Comparison of ENCODE assay signal across 18 mouse cellular contexts in the genomic region with DNA sequence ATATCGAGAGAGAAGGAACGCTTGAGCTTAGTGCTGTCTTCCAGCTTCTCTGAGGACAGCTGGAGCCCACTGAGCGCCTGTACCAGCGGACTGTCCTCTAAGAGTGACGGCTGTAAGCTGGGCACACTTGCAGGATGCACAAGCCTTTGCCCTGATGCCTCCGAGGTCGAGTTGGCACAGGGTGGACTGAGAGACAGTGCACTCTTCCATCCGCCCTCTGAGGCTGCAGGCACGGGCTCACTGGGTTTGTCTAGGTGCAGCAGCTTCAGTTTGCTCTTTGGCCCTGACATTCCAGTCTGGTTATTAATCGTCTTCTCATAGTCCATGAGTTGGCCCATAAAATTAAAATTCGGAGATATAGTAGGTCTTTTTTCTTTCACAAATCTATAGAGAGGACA.
A peak's percentile ranks its signal among the peaks of the same experiment; 100 is the strongest.
DNase-seq lines count a peak whose midpoint lies in the region; ATAC-seq lines count a peak whose summit lies in the region.
"Had no signal": no experiment of that assay in that cellular context is flagged by ENCODE, and none has a peak within 500 bp of the region (broad histone marks: within the 10 kb centered on the region; RNA-seq: fewer than 3 reads in every experiment).

No protein-coding gene starts in this region.

- peaks cover 65% of the 10 kb centered on the region for H3K36me3 ChIP-seq in kidney, embryonic 15.5 days
- H3K36me3 ChIP-seq in hindbrain, embryonic 14.5 days (replicated peaks; ENCODE audit: control insufficient read depth, insufficient read depth) = peaks cover 17% of the 10 kb centered on the region
- peaks cover 12% of the 10 kb centered on the region for H3K36me3 ChIP-seq in midbrain, embryonic 11.5 days (ENCODE audit: control insufficient read depth, insufficient read depth, low read length)
- H3K36me3 ChIP-seq: hindbrain, embryonic 15.5 days had no signal

- no peak overlapping the region for H3K9ac ChIP-seq in kidney, embryonic 15.5 days
- no peak overlapping the region for H3K9ac ChIP-seq in hindbrain, embryonic 14.5 days
- no peak overlapping the region for H3K9ac ChIP-seq in midbrain, embryonic 11.5 days (ENCODE audit: low read length)
- H3K9ac ChIP-seq: hindbrain, embryonic 15.5 days; liver, embryonic 13.5 days; lung, embryonic 14.5 days had no signal

- no peaks in the 10 kb centered on the region for H3K4me1 ChIP-seq in kidney, embryonic 15.5 days
- H3K4me1 ChIP-seq in hindbrain, embryonic 14.5 days (replicated peaks; ENCODE audit: control insufficient read depth, insufficient read depth, low read length) = no peaks in the 10 kb centered on the region; the same call in 1 of the 2 replicates
- no peaks in the 10 kb centered on the region for H3K4me1 ChIP-seq in midbrain, embryonic 11.5 days (ENCODE audit: control insufficient read depth, insufficient read depth, low read length)
- H3K4me1 ChIP-seq: embryonic facial prominence, embryonic 10.5 days; hindbrain, embryonic 15.5 days; midbrain, embryonic 10.5 days had no signal

- WGBS in kidney, embryonic 15.5 days = 90% methylated on average over 11 of the region's 11 CpGs
- 92% methylated on average over 11 of the region's 11 CpGs for WGBS in hindbrain, embryonic 14.5 days
- 91% methylated on average over 11 of the region's 11 CpGs for WGBS in midbrain, embryonic 11.5 days

- H3K27me3 ChIP-seq in kidney, embryonic 15.5 days = no peaks in the 10 kb centered on the region
- no peaks in the 10 kb centered on the region for H3K27me3 ChIP-seq in hindbrain, embryonic 14.5 days (ENCODE audit: control insufficient read depth, insufficient read depth, low read length)
- H3K27me3 ChIP-seq in midbrain, embryonic 11.5 days (ENCODE audit: control insufficient read depth, insufficient read depth, low read length) = no peaks in the 10 kb centered on the region
- H3K27me3 ChIP-seq: hindbrain, embryonic 15.5 days; liver, embryonic 13.5 days had no signal

- H3K9me3 ChIP-seq in kidney, embryonic 15.5 days (replicated peaks) = no peaks in the 10 kb centered on the region
- H3K9me3 ChIP-seq in hindbrain, embryonic 14.5 days (ENCODE audit: control insufficient read depth, low read length) = no peaks in the 10 kb centered on the region
- H3K9me3 ChIP-seq in midbrain, embryonic 11.5 days (ENCODE audit: control insufficient read depth, low read length) = no peaks in the 10 kb centered on the region
- H3K9me3 ChIP-seq: embryonic facial prominence, embryonic 10.5 days; hindbrain, embryonic 15.5 days; liver, embryonic 13.5 days; midbrain, embryonic 10.5 days had no signal

- no peak for ATAC-seq in kidney, embryonic 15.5 days (replicated peaks; ENCODE audit: low FRiP score)
- ATAC-seq in hindbrain, embryonic 14.5 days (ENCODE audit: low FRiP score) = no peak
- ATAC-seq in midbrain, embryonic 11.5 days (ENCODE audit: low FRiP score) = no peak

- no peak overlapping the region for H3K27ac ChIP-seq in kidney, embryonic 15.5 days
- no peak overlapping the region for H3K27ac ChIP-seq in hindbrain, embryonic 14.5 days
- no peak overlapping the region for H3K27ac ChIP-seq in midbrain, embryonic 11.5 days (ENCODE audit: low read depth, low read length)
- H3K27ac ChIP-seq: embryonic facial prominence, embryonic 10.5 days; hindbrain, embryonic 15.5 days; liver, embryonic 13.5 days; macrophage; midbrain, embryonic 10.5 days had no signal

- peak; percentile 71 for DNase-seq in kidney, adult 11 months
- DNase-seq in adrenal gland, postnatal 36 days = peak; percentile 47 to 56
- DNase-seq in kidney, adult 8-10 months = peak; percentile 70
- peak; percentile 73 to 75 for DNase-seq in kidney, postnatal 36 days
- no peak for DNase-seq in hindbrain, embryonic 14.5 days (ENCODE audit: low spot score)
- no peak for DNase-seq in midbrain, embryonic 11.5 days (ENCODE audit: low spot score, missing footprints)
- DNase-seq: B cell, adult 2 months; cerebellum, adult 8-10 months; liver, embryonic 13.5 days; lung, embryonic 14.5 days; right cerebral cortex, postnatal 4 days; thymus, adult 18-20 months; thymus, postnatal 4 days had no signal

- H3K4me2 ChIP-seq in kidney, embryonic 15.5 days = no peak overlapping the region
- H3K4me2 ChIP-seq in hindbrain, embryonic 14.5 days (replicated peaks) = no peak overlapping the region
- no peak overlapping the region for H3K4me2 ChIP-seq in midbrain, embryonic 11.5 days
- H3K4me2 ChIP-seq: hindbrain, embryonic 15.5 days; liver, embryonic 13.5 days; lung, embryonic 14.5 days had no signal

- H3K4me3 ChIP-seq in kidney, embryonic 15.5 days (replicated peaks) = no peak overlapping the region
- no peak overlapping the region for H3K4me3 ChIP-seq in hindbrain, embryonic 14.5 days (replicated peaks; ENCODE audit: low read length)
- H3K4me3 ChIP-seq in midbrain, embryonic 11.5 days (ENCODE audit: low read depth, low read length) = no peak overlapping the region
- H3K4me3 ChIP-seq: embryonic facial prominence, embryonic 10.5 days; hindbrain, embryonic 15.5 days; liver, embryonic 13.5 days; midbrain, embryonic 10.5 days had no signal

Comparison
In these comparisons a context has a peak if more than half of its experiments do, and no peak if none do; other contexts are left out.
1. DNase-seq: peak in kidney, adult 11 months (single experiment), adrenal gland, postnatal 36 days (2 of 2), kidney, adult 8-10 months (2 of 2) and kidney, postnatal 36 days (2 of 2); none in hindbrain, embryonic 14.5 days (single experiment) and midbrain, embryonic 11.5 days (single experiment).